Mouse (Mus musculus): ENCODE measurements around the gene Azin2. TPM values are rescaled to one million over a fixed set of nuclear protein-coding genes. Genes with fewer than 3 reads are reported as not detected.

Azin2 gene
- polyA plus RNA-seq, 1 experiment from 2014 or later, result 12.5 TPM

Other genes with a start within 250 kb of the Azin2 start
- 0.07 and 0.09 TPM in 2 replicates for gene A3galt2, start 207.1 kb downstream of the Azin2 start, polyA plus RNA-seq (2015; fragmentation: Nextera tagmentation; extraction: Ambion mirVana)
- gene Zfp362, start 156.4 kb downstream of the Azin2 start, polyA plus RNA-seq (2015; fragmentation: Nextera tagmentation; extraction: Ambion mirVana), result 20.1 and 20.3 TPM in 2 replicates
- 2.2 and 2.3 TPM in 2 replicates for gene Trim62, start 78.9 kb downstream of the Azin2 start, polyA plus RNA-seq (2015; fragmentation: Nextera tagmentation; extraction: Ambion mirVana)
- gene Ak2, start 29.5 kb upstream of the Azin2 start, polyA plus RNA-seq (2015; fragmentation: Nextera tagmentation; extraction: Ambion mirVana), result 343 and 356 TPM in 2 replicates
- 5.6 and 7.0 TPM in 2 replicates for gene Rnf19b, start 95.8 kb upstream of the Azin2 start, polyA plus RNA-seq (2015; fragmentation: Nextera tagmentation; extraction: Ambion mirVana)
- gene Tmem54, start 143.1 kb upstream of the Azin2 start, polyA plus RNA-seq (2015; fragmentation: Nextera tagmentation; extraction: Ambion mirVana), result 159 and 167 TPM in 2 replicates
- gene Hpca, start 159.6 kb upstream of the Azin2 start, polyA plus RNA-seq (2015; fragmentation: Nextera tagmentation; extraction: Ambion mirVana), result 4.0 and 4.5 TPM in 2 replicates
- 1.5 and 2.2 TPM in 2 replicates for gene Fndc5, start 174.6 kb upstream of the Azin2 start, polyA plus RNA-seq (2015; fragmentation: Nextera tagmentation; extraction: Ambion mirVana)
- 10.3 and 10.9 TPM in 2 replicates for gene S100pbp, start 227.3 kb upstream of the Azin2 start, polyA plus RNA-seq (2015; fragmentation: Nextera tagmentation; extraction: Ambion mirVana)
- 104 and 107 TPM in 2 replicates for gene Yars, start 227.3 kb upstream of the Azin2 start, polyA plus RNA-seq (2015; fragmentation: Nextera tagmentation; extraction: Ambion mirVana)

All from intestine, embryonic 16.5 days (tissue).